Mouse (Mus musculus) cortical plate, adult 2 months (tissue): ENCODE results near the gene Rasgef1a.

Source experiments
- CTCF ChIP-seq: fragments of 200-500 bp; IDR thresholded peaks from 2 replicates; pipeline ENCODE4 v1.5.1; 2011; ENCODE audit warnings: mild to moderate bottlenecking, control low read depth, low read length; ENCODE audit not compliant: insufficient read depth; ENCODE audit errors: extremely low read depth
- POLR2A ChIP-seq: fragments of 200-500 bp; IDR thresholded peaks from 2 replicates; pipeline ENCODE4 v1.6.1; 2011; ENCODE audit warnings: mild to moderate bottlenecking, low read length, control low read depth; ENCODE audit not compliant: insufficient read depth; ENCODE audit errors: extremely low read depth

GRCm38 (mm10) chr6:117963201-117963600 is 48.0 kb upstream of the Rasgef1a start:
- no peak for TF ChIP-seq CTCF
- no peak for TF ChIP-seq POLR2A
